Mouse (Mus musculus) intestine, embryonic 16.5 days (tissue): Measurements from ENCODE around the gene Appl1. TPM values are rescaled to one million over a fixed set of nuclear protein-coding genes. Genes with fewer than 3 reads are reported as not detected.

ENCODE experiments used
- ATAC-seq: fragments of 200-750 bp; cut with Nextera tagmentation; 2 replicates; pipeline ENCODE4 v1.8.0; 2017; ENCODE audit warnings: moderate TSS enrichment, moderate library complexity
- H3K27ac ChIP-seq: fragments of 300-500 bp; sonication (generic); 2 replicates; pipeline ENCODE4 v1.5.1; 2014; ENCODE audit warnings: mild to moderate bottlenecking, low read length
- H3K27me3 ChIP-seq: fragments of 300-500 bp; sonication (generic); replicated peaks from 2 replicates; pipeline ENCODE4 v1.6.1; 2014; ENCODE audit warnings: low read length, control low read depth, mixed read lengths; ENCODE audit not compliant: control insufficient read depth, insufficient read depth
- H3K36me3 ChIP-seq: fragments of 300-500 bp; sonication (generic); 2 replicates; pipeline ENCODE4 v1.6.1; 2014; ENCODE audit warnings: low read length, control low read depth; ENCODE audit not compliant: control insufficient read depth, insufficient read depth
- H3K4me1 ChIP-seq: fragments of 300-500 bp; sonication (generic); 2 replicates; pipeline ENCODE4 v1.6.1; 2014; ENCODE audit warnings: low read length, control low read depth, mixed read lengths; ENCODE audit not compliant: control insufficient read depth, insufficient read depth
- H3K4me2 ChIP-seq: fragments of 300-500 bp; sonication (generic); 2 replicates; pipeline ENCODE4 v1.6.1; 2014; ENCODE audit warnings: low read depth, low read length, control low read depth
- H3K4me3 ChIP-seq: fragments of 300-500 bp; sonication (generic); 2 replicates; pipeline ENCODE4 v1.5.1; 2014; ENCODE audit warnings: mild to moderate bottlenecking, low read length
- H3K9ac ChIP-seq: fragments of 300-500 bp; sonication (generic); 2 replicates; pipeline ENCODE4 v1.6.1; 2014; ENCODE audit warnings: low read depth, low read length
- H3K9me3 ChIP-seq: fragments of 300-500 bp; sonication (generic); 2 replicates; pipeline ENCODE4 v1.6.1; 2016; ENCODE audit warnings: low read length, control low read depth; ENCODE audit not compliant: control insufficient read depth
- WGBS: fragments of 180-500 bp; shearing (Covaris S2); extraction: QIAGEN DNeasy Blood & Tissue Kit; methylation state at CpG from one replicate; pipeline ENCODE4 v1.1.7; 2014; 5-methylcytosine and 5-hydroxymethylcytosine counted together
- polyA plus RNA-seq: library from polyadenylated mRNA; unstranded; fragments of >200 nt; fragmentation: Nextera tagmentation; extraction: Ambion mirVana; gene quantifications from 2 replicates; pipeline ENCODE4 v1.2.1, GENCODE M21; 2015

Appl1 gene
- polyA plus RNA-seq, 1 experiment from 2014 or later: 21.0 TPM

GRCm38 (mm10) chr14:26894392-26894791 is 76.6 kb downstream of the Appl1 start, which contains the start of gene Asb14:
Asb14 (plus strand) TSS chr14:26894557.
- H3K27me3 ChIP-seq: no peaks in the 10 kb centered on the region
- ATAC-seq: no peak
- H3K9ac ChIP-seq: no peak within 1 kb of the TSS
- no peaks in the 10 kb centered on the region for H3K4me1 ChIP-seq
- no peaks in the 10 kb centered on the region for H3K9me3 ChIP-seq
- H3K4me2 ChIP-seq: no peak within 1 kb of the TSS
- WGBS: 90% methylated on average over 4 of the region's 4 CpGs
- no peak within 1 kb of the TSS for H3K27ac ChIP-seq
- H3K36me3 ChIP-seq: no peaks in the 10 kb centered on the region
- no peak within 1 kb of the TSS for H3K4me3 ChIP-seq

- H3K9ac ChIP-seq: no peak overlapping the region
- ATAC-seq: no peak
- WGBS: 84% methylated on average over 3 of the region's 3 CpGs
Observed at GRCm38 (mm10) chr14:26890777-26891176, 80.3 kb downstream of the Appl1 start.

GRCm38 (mm10) chr14:26887244-26887643 is 83.8 kb downstream of the Appl1 start:
- peak; percentile 100 for ATAC-seq
- WGBS: 43% methylated on average over 3 of the region's 3 CpGs
- Histone ChIP-seq H3K9ac (no peak overlapping the region), H3K4me2 (no peak overlapping the region), H3K4me3 (no peak overlapping the region), H3K27ac (no peak overlapping the region), H3K9me3 (no peaks in the 10 kb centered on the region), H3K27me3 (no peaks in the 10 kb centered on the region), H3K4me1 (no peaks in the 10 kb centered on the region), H3K36me3 (no peaks in the 10 kb centered on the region)

More at GRCm38 (mm10) chr14:26890777-26891176, 80.3 kb downstream of the Appl1 start:
- no peaks in the 10 kb centered on the region for H3K4me1 ChIP-seq
- no peak overlapping the region for H3K4me2 ChIP-seq
- H3K27me3 ChIP-seq: no peaks in the 10 kb centered on the region
- no peaks in the 10 kb centered on the region for H3K9me3 ChIP-seq
- no peaks in the 10 kb centered on the region for H3K36me3 ChIP-seq
- no peak overlapping the region for H3K4me3 ChIP-seq
- H3K27ac ChIP-seq: no peak overlapping the region

- Histone ChIP-seq H3K4me2 (no peak overlapping the region), H3K36me3 (no peaks in the 10 kb centered on the region), H3K9me3 (no peaks in the 10 kb centered on the region), H3K27me3 (no peaks in the 10 kb centered on the region), H3K27ac (no peak overlapping the region), H3K4me1 (no peaks in the 10 kb centered on the region), H3K9ac (no peak overlapping the region), H3K4me3 (no peak overlapping the region)
- 79% methylated on average over 5 of the region's 5 CpGs for WGBS
- no peak for ATAC-seq
Observed at GRCm38 (mm10) chr14:26881700-26882099, 89.3 kb downstream of the Appl1 start.

- no peaks in the 10 kb centered on the region for H3K27me3 ChIP-seq
- H3K27ac ChIP-seq: no peak overlapping the region
- no peaks in the 10 kb centered on the region for H3K9me3 ChIP-seq
- ATAC-seq: no peak
- WGBS: 73% methylated on average over 2 of the region's 2 CpGs
- no peak overlapping the region for H3K9ac ChIP-seq
- no peak overlapping the region for H3K4me3 ChIP-seq
- H3K4me1 ChIP-seq: no peaks in the 10 kb centered on the region
- no peak overlapping the region for H3K4me2 ChIP-seq
- no peaks in the 10 kb centered on the region for H3K36me3 ChIP-seq
Observed at GRCm38 (mm10) chr14:26879976-26880375, 91.1 kb downstream of the Appl1 start.

GRCm38 (mm10) chr14:26878756-26879155 is 92.3 kb downstream of the Appl1 start:
- H3K4me3 ChIP-seq: no peak overlapping the region
- H3K27me3 ChIP-seq: no peaks in the 10 kb centered on the region
- no peak overlapping the region for H3K4me2 ChIP-seq
- 58% methylated on average over 4 of the region's 4 CpGs for WGBS
- H3K9ac ChIP-seq: no peak overlapping the region
- H3K4me1 ChIP-seq: no peaks in the 10 kb centered on the region
- H3K9me3 ChIP-seq: no peaks in the 10 kb centered on the region
- ATAC-seq: peak; percentile 42; the same call in 1 of the 2 replicates
- H3K36me3 ChIP-seq: no peaks in the 10 kb centered on the region
- H3K27ac ChIP-seq: no peak overlapping the region

Other genes with a start within 250 kb of the Appl1 start
- not detected in 2 replicates for gene Asb14, start 76.7 kb downstream of the Appl1 start, polyA plus RNA-seq
- gene Hesx1, start 23.2 kb upstream of the Appl1 start, polyA plus RNA-seq: 0.23 and 0.42 TPM in 2 replicates
- gene Il17rd, start 67.7 kb upstream of the Appl1 start, polyA plus RNA-seq: 1.4 and 1.5 TPM in 2 replicates
- 12.0 and 13.0 TPM in 2 replicates for gene Arhgef3, start 143.7 kb upstream of the Appl1 start, polyA plus RNA-seq